Mouse (Mus musculus) MN1 (cell line): ENCODE data around the gene Plk4.
"Not testable (repeated sequence)": the region's sequence is repeated elsewhere in the genome, so short reads cannot be mapped to it uniquely, and the experiment has no call there.

Source experiments
- DNase-seq: peaks from one replicate; pipeline ENCODE4 v3.0.0-alpha.2; 2016; ENCODE audit warnings: low spot score

Gene Plk4

GRCm38 (mm10) chr3:40799530-40800372 is at the start of gene Plk4:
Gene Plk4, plus strand, starts transcription at chr3:40800019.
- peak; percentile 99 for DNase-seq

DNA sequence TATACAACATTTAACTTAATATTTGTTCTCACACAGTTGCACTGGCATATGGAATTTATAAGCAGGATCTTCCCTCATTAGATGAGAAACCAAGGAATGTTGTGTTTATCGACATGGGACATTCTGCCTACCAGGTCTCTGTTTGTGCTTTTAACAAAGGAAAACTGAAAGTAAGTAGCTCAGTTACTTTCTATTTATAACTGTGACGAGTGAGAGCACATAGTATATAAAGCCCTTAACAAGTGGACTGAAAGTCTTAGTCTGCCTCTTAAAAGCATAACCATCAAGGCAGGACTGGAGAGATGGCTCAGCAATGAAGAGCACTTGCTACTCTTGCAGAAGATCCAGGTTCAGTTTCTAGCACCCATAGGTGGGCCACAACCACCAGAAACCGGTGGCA is 39.1 kb upstream of the Plk4 start:
- DNase-seq, result no peak

- DNase-seq, result peak; percentile 47
Measured at GRCm38 (mm10) chr3:40761312-40761711, 38.5 kb upstream of the Plk4 start.

DNA sequence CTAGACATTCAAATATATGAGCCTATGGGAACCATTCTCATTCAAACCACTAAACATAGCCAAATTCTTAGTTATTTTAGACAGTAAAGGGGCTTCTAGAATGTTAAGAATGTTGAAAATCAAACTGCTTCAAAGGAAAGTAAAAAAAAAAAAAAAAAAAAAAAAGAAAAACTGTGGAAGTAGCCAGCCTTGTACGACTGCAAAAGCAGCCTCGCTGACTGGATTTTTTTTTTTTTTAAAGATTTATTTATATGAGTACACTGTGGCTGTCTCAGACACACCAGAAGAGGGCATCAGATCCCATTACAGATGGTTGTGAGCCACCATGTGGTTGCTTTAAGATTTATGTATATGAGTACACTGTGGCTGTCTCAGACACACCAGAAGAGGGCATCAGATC is 6.0 kb upstream of the Plk4 start:
- no peak for DNase-seq

- no peak for DNase-seq
Measured at GRCm38 (mm10) chr3:40798054-40798453, 1.8 kb upstream of the Plk4 start.

- peak; percentile 70 for DNase-seq
Measured at GRCm38 (mm10) chr3:40798500-40798899, 1.3 kb upstream of the Plk4 start.

GRCm38 (mm10) chr3:40800373-40800823 is 579 bp downstream of the Plk4 start:
- DNase-seq, result peak; percentile 61

GRCm38 (mm10) chr3:40806871-40807270 is 7.1 kb downstream of the Plk4 start:
- DNase-seq, result peak; percentile 22

DNA sequence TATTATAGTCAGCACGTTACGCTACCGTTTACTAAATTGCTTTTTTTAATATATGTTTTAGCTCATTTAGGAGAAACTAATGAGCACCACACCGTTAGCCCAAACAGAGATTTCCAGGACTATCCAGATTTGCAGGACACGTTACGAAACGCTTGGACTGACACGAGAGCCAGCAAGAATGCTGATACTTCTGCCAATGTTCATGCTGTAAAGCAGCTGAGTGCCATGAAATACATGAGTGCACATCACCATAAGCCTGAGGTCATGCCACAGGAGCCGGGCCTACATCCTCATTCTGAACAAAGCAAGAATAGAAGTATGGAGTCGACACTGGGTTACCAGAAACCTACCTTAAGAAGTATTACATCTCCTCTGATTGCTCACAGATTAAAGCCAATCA is 8.9 kb downstream of the Plk4 start:
- DNase-seq, result no peak

- DNase-seq, result no peak
Measured at GRCm38 (mm10) chr3:40809894-40810293, 10.1 kb downstream of the Plk4 start.

GRCm38 (mm10) chr3:40813275-40813674 is 13.5 kb downstream of the Plk4 start:
- no peak for DNase-seq

DNA sequence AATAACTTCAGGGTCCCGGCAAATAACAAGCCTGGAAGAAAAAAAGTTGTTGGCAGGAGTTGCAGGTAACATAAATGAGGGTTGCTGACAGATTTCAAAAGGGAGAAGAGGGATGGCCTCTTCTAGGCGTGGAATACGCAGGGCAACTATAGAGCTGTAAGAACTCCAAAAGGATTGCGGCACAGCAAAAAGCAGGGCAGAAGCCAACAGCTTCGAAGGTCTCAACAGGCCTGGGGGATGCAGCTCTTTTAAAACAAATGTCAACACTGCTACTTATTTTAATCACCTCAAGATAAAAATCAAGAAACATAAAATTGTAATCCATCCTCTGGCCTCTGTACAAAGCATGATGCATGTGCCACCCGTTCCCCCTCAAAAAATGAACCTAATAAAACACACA is 45.7 kb downstream of the Plk4 start:
- DNase-seq, result peak; percentile 39

- peak; percentile 99 for DNase-seq
Measured at GRCm38 (mm10) chr3:40846473-40846956, 46.7 kb downstream of the Plk4 start, which contains the start of gene Mfsd8. Gene Mfsd8, minus strand, starts transcription at chr3:40846886.

GRCm38 (mm10) chr3:40846957-40847017 is 47.0 kb downstream of the Plk4 start, which contains the start of gene Abhd18:
Gene Abhd18, plus strand, starts transcription at chr3:40846970.
- DNase-seq, result not testable (repeated sequence)

DNA sequence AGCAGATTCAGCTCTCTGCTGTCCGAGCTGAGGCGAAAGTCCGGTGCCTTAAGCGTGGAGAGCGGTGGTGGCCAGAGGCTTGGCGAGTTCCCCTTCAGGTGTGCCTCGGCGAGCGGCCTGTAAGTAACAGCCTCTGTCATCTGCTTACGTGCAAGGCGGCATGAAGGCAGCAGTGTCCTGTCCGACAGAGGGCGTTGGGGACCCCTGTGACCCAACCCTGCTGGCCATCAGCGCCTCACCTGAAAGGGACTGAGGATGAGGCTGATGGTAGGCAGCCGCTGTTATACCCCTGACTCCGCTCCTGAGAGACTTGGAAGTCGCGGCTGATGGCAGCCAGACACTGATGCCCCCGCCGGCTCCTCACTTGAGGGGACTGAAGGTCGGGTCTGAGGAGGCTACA is 47.2 kb downstream of the Plk4 start:
- DNase-seq, result peak; percentile 57

DNA sequence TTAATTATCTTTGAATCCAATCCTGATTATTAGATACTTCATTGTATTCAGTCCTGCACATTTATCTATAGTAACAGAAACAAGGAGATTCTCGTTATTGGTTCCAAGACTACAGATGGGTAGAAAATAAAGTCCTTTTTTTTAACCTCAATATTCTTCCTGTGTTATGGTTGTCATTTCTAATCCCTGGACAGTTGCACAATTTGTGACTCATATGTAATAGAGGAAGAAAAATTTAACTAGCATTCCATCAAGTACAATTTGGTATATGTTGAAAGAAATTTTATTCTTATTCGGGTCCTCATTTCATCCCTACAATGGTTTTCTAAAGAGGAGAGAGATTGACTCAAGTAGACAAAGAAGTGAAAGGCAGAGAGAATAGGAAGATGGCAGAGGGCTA is 48.1 kb downstream of the Plk4 start:
- DNase-seq, result not testable (repeated sequence)

DNA sequence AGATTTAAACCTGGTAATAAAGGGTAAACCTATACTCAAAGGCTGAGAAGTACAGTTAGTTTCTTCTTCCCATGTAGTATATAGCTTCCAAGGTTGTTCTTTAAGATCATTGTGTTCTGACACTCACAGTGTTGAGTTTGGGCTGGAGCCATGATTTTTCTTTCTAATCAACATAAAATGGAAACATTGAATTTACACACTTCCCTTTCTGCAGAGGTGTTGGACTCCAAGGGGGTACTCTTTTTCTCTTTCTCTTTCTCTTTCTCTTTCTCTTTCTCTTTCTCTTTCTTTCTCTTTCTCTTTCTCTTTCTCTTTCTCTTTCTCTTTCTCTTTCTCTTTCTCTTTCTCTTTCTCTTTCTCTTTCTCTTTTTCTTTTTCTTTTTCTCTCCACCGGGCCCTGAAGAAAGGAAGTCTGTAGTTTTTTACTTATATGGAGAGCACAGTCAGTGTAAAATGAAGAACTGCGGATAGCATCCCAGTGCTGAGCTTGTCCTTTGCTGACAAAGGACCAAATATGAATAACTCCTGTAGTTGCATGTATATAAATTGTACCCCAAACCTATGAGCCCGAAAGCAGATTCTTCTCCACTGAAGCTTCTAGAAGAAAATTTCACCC is 53.4 kb downstream of the Plk4 start:
- not testable (repeated sequence) for DNase-seq
